Mouse (Mus musculus) E14TG2a.4 (cell line): ENCODE data around the gene Elk3.

Experiments used
- CTCF ChIP-seq: conservative IDR thresholded peaks from 2 replicates; pipeline ENCODE4 v1.5.1; 2014; ENCODE audit warnings: low read length
- NANOG ChIP-seq: IDR thresholded peaks from 2 replicates; pipeline ENCODE4 v1.6.1; 2014; ENCODE audit warnings: borderline replicate concordance, low read length, mixed read lengths
- POU5F1 ChIP-seq: IDR thresholded peaks from 2 replicates; pipeline ENCODE4 v1.6.1; 2014; ENCODE audit warnings: low read length, borderline replicate concordance

- TF ChIP-seq CTCF: no peak
- no peak for TF ChIP-seq POU5F1
- TF ChIP-seq NANOG: no peak
Observed at GRCm38 (mm10) chr10:93324438-93324837, 13.5 kb upstream of the Elk3 start.
